Mouse (Mus musculus) ES-E14 (cell line): ENCODE data around the gene Slc35b2. TPM values are rescaled to one million over a fixed set of nuclear protein-coding genes. Genes with fewer than 3 reads are reported as not detected.

Experiments used
- DNase-seq: peaks from one replicate; pipeline ENCODE4 v3.0.0-alpha.2; 2013; ENCODE audit warnings: low read depth, low spot score
- H3K27ac ChIP-seq: 2 replicates; pipeline ENCODE4 v1.5.1; 2012; ENCODE audit warnings: low read depth, mild to moderate bottlenecking, low read length, moderate library complexity, mixed read lengths; ENCODE audit not compliant: poor library complexity, insufficient read depth, severe bottlenecking
- H3K36me3 ChIP-seq: 2 replicates; pipeline ENCODE4 v1.6.1; 2012; ENCODE audit warnings: mild to moderate bottlenecking, low read length, moderate library complexity, mixed read lengths; ENCODE audit not compliant: control insufficient read depth, poor library complexity, insufficient read depth, severe bottlenecking
- H3K4me1 ChIP-seq, 2 experiments: fragments of 150-350 bp in 1 of 2; sonication (generic) in 1 of 2; 2 replicates each; pipeline ENCODE4 v1.6.1; 2012; ENCODE audit warnings: low read length in 2 of 2, mild to moderate bottlenecking in 1 of 2, mixed read lengths in 1 of 2; ENCODE audit not compliant: control insufficient read depth in 2 of 2, insufficient read depth in 2 of 2, poor library complexity in 1 of 2
- H3K4me3 ChIP-seq, 2 experiments: fragments of 150-350 bp in 1 of 2; sonication (generic) in 1 of 2; 2 replicates each; pipeline ENCODE4 v1.5.1; 2012; ENCODE audit warnings: low read length in 2 of 2, low read depth in 1 of 2, mild to moderate bottlenecking in 1 of 2, mixed read lengths in 1 of 2; ENCODE audit not compliant: insufficient read depth in 1 of 2, poor library complexity in 1 of 2, severe bottlenecking in 1 of 2
- H3K9ac ChIP-seq: 2 replicates; pipeline ENCODE4 v1.6.1; 2012; ENCODE audit warnings: low read depth, mild to moderate bottlenecking, low read length, mixed read lengths; ENCODE audit not compliant: poor library complexity, insufficient read depth, severe bottlenecking
- H3K9me3 ChIP-seq: fragments of 150-350 bp; sonication (generic); 2 replicates; pipeline ENCODE4 v1.6.1; 2012; ENCODE audit warnings: low read depth, mild to moderate bottlenecking, low read length; ENCODE audit not compliant: control insufficient read depth, insufficient read depth
- CHD2 ChIP-seq: IDR thresholded peaks from 2 replicates; pipeline ENCODE4 v1.6.1; 2014; ENCODE audit warnings: mild to moderate bottlenecking, low read depth, low read length, inconsistent platforms
- HCFC1 ChIP-seq: IDR thresholded peaks from 2 replicates; pipeline ENCODE4 v1.6.1; 2012; ENCODE audit warnings: low read length, inconsistent platforms, borderline replicate concordance; ENCODE audit not compliant: insufficient read depth
- MAFK ChIP-seq: IDR thresholded peaks from 2 replicates; pipeline ENCODE4 v1.6.1; 2014; ENCODE audit warnings: mild to moderate bottlenecking, low read depth, low read length, inconsistent platforms; ENCODE audit not compliant: insufficient read depth
- ZC3H11A ChIP-seq: IDR thresholded peaks from 2 replicates; pipeline ENCODE4 v1.6.1; 2012; ENCODE audit warnings: low read depth, mild to moderate bottlenecking, inconsistent platforms, low read length, borderline replicate concordance
- ZNF384 ChIP-seq: IDR thresholded peaks from 2 replicates; pipeline ENCODE4 v1.6.1; 2012; ENCODE audit warnings: low read depth, low read length, inconsistent platforms
- in situ Hi-C, 2 experiments: fragments of 600-800 bp; cut with MboI; formaldehyde crosslinking; loops; one replicate each; pipeline ENCODE4 v1.15.1; 2025; ENCODE audit warnings: low sequenced_read_pairs in 2 of 2, inconsistent platforms in 1 of 2; ENCODE audit not compliant: unreplicated experiment in 2 of 2
- total RNA-seq: library from RNA; depleted of rRNA; stranded (reverse); fragments of 300-350 nt; gene quantifications from 2 replicates; pipeline ENCODE4 v1.2.3, GENCODE M21; 2012

Gene Slc35b2
- total RNA-seq, 1 experiment, result 96.7 TPM

- no peaks in the 10 kb centered on the region for H3K9me3 ChIP-seq
- no peak overlapping the region for H3K4me3 ChIP-seq
- DNase-seq, result no peak
- H3K27ac ChIP-seq, result no peak overlapping the region
- no peak overlapping the region for H3K9ac ChIP-seq
- peaks cover 7 to 42% of the 10 kb centered on the region in 2 experiments for H3K4me1 ChIP-seq
- in situ Hi-C loops, result no loop called here
- no peak for TF ChIP-seq CHD2
- no peak for TF ChIP-seq MAFK
- no peak for TF ChIP-seq ZC3H11A
- TF ChIP-seq ZNF384, result no peak
- TF ChIP-seq HCFC1, result no peak
- peaks cover 23% of the 10 kb centered on the region for H3K36me3 ChIP-seq
Measured at GRCm38 (mm10) chr17:45582188-45582587, 18.5 kb downstream of the Slc35b2 start.

- no peak for DNase-seq
- H3K27ac ChIP-seq, result no peak overlapping the region
- in situ Hi-C loops, result no loop called here
- peaks cover 27% of the 10 kb centered on the region for H3K36me3 ChIP-seq
- H3K4me1 ChIP-seq, result peaks cover 7 to 40% of the 10 kb centered on the region in 2 experiments
- H3K4me3 ChIP-seq, result no peak overlapping the region
- no peak overlapping the region for H3K9ac ChIP-seq
- TF ChIP-seq ZC3H11A (no peak), MAFK (no peak), HCFC1 (no peak), CHD2 (no peak), ZNF384 (no peak)
- H3K9me3 ChIP-seq, result no peaks in the 10 kb centered on the region
Measured at GRCm38 (mm10) chr17:45582715-45583355, 19.2 kb downstream of the Slc35b2 start.

- DNase-seq, result no peak
- in situ Hi-C loops, result no loop called here
- Histone ChIP-seq H3K4me1 (peaks cover 7 to 39% of the 10 kb centered on the region in 2 experiments), H3K27ac (peak overlapping the region; percentile 58), H3K36me3 (peaks cover 40% of the 10 kb centered on the region), H3K9ac (peak overlapping the region; percentile 55), H3K9me3 (no peaks in the 10 kb centered on the region), H3K4me3 (peak overlapping the region; percentile 26 to 40; a peak in 2 of 4 replicates)
- TF ChIP-seq HCFC1 (no peak), CHD2 (peak; percentile 17; the same call in 1 of the 2 replicates)
Measured at GRCm38 (mm10) chr17:45584096-45584896, 20.6 kb downstream of the Slc35b2 start.

- H3K4me3 ChIP-seq, result peak overlapping the region; percentile 26 to 40; a peak in 2 of 4 replicates
- TF ChIP-seq CHD2 (peak; percentile 2; the same call in 1 of the 2 replicates), MAFK (no peak), HCFC1 (0 out of 2 replicates have a peak, but pooled peaks have one; percentile 17), ZC3H11A (peak; percentile 26; the same call in 1 of the 2 replicates)
Measured at GRCm38 (mm10) chr17:45584939-45585678, 21.4 kb downstream of the Slc35b2 start.

More at GRCm38 (mm10) chr17:45584939-45585678, 21.4 kb downstream of the Slc35b2 start:
- peaks cover 7 to 32% of the 10 kb centered on the region in 2 experiments for H3K4me1 ChIP-seq
- H3K36me3 ChIP-seq, result peaks cover 49% of the 10 kb centered on the region
- H3K9me3 ChIP-seq, result no peaks in the 10 kb centered on the region
- DNase-seq, result no peak
- peak overlapping the region; percentile 58; the same call in 1 of the 2 replicates for H3K27ac ChIP-seq
- in situ Hi-C loops, result loop anchor here in 1 of 2 experiments (5.0 kb wide), 1 partner anchor 42 kb away; no protein-coding TSS in a partner anchor
- peak overlapping the region; percentile 8; the same call in 1 of the 2 replicates for H3K9ac ChIP-seq
